Mouse (Mus musculus) myocyte (in vitro differentiated cells): ENCODE measurements at regions not wholly inside any gene's neighbourhood (a gene's known extent, or its start where the extent isn't known, plus 50 kb on each side); places are given as distances from the start of the nearest gene placed in this dataset.

Experiments used
- E2F4 ChIP-seq: IDR thresholded peaks from one replicate; pipeline ENCODE4 v1.6.1; 2011; ENCODE audit warnings: mild to moderate bottlenecking, control low read depth, moderate library complexity; ENCODE audit not compliant: insufficient read depth
- MYOD1 ChIP-seq, 3 experiments: IDR thresholded peaks; one replicate each; pipeline ENCODE4 v1.6.1; 2011; ENCODE audit warnings: control low read depth in 2 of 3, low read depth in 2 of 3, mild to moderate bottlenecking in 2 of 3, moderate library complexity in 1 of 3; ENCODE audit not compliant: insufficient read length in 2 of 3, control insufficient read depth in 1 of 3
- MYOG ChIP-seq, 3 experiments: IDR thresholded peaks; one replicate each; pipeline ENCODE4 v1.6.1; 2011; ENCODE audit warnings: control low read depth in 2 of 3, low read depth in 2 of 3, mild to moderate bottlenecking in 2 of 3; ENCODE audit not compliant: insufficient read length in 2 of 3, control insufficient read depth in 1 of 3, insufficient read depth in 1 of 3
- POLR2A ChIP-seq: IDR thresholded peaks from one replicate; pipeline ENCODE4 v1.6.1; 2011; ENCODE audit warnings: low read depth, mild to moderate bottlenecking, control low read depth, moderate library complexity; ENCODE audit not compliant: insufficient read length
- POLR2AphosphoS2 ChIP-seq: IDR thresholded peaks from one replicate; pipeline ENCODE4 v1.6.1; 2011; ENCODE audit warnings: low read depth, control low read depth; ENCODE audit not compliant: insufficient read length
- TCF3 ChIP-seq: IDR thresholded peaks from one replicate; pipeline ENCODE4 v1.6.1; 2011; ENCODE audit warnings: low read depth, control low read depth; ENCODE audit not compliant: insufficient read length

DNA sequence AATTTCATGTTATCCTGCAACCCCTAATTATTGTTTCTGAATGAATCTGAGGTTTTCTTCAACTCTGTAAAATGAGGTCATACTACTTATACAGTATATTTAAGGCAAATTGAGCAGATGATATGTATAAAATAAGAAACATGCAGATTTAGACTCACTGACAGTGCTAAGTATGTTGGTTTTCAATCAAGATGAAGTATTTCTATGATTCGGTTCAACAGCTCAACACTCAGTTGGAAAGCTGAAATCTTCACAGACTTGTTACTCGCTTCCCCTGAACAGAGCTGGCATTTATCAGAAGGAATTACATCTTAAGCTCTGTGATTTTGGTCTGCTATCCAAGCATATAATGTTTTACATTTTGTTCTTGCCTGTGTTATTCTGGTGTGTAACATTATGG is 553.4 kb downstream of the Btbd3 start:
- no peak for TF ChIP-seq MYOD1 (IDR thresholded peaks at IDR 0.05; ENCODE audit: control insufficient read depth in 1 of 3, insufficient read length in 2 of 3, low read depth in 2 of 3)
- TF ChIP-seq MYOG (IDR thresholded peaks at IDR 0.05; ENCODE audit: control insufficient read depth in 1 of 3, insufficient read depth in 1 of 3, insufficient read length in 2 of 3, low read depth in 2 of 3), result no peak
- TF ChIP-seq POLR2A, result no peak
- no peak for TF ChIP-seq TCF3
- no peak for TF ChIP-seq POLR2AphosphoS2
- no peak for TF ChIP-seq E2F4
